ENCODE assay signal across 7 mouse cellular contexts in the genomic region with DNA sequence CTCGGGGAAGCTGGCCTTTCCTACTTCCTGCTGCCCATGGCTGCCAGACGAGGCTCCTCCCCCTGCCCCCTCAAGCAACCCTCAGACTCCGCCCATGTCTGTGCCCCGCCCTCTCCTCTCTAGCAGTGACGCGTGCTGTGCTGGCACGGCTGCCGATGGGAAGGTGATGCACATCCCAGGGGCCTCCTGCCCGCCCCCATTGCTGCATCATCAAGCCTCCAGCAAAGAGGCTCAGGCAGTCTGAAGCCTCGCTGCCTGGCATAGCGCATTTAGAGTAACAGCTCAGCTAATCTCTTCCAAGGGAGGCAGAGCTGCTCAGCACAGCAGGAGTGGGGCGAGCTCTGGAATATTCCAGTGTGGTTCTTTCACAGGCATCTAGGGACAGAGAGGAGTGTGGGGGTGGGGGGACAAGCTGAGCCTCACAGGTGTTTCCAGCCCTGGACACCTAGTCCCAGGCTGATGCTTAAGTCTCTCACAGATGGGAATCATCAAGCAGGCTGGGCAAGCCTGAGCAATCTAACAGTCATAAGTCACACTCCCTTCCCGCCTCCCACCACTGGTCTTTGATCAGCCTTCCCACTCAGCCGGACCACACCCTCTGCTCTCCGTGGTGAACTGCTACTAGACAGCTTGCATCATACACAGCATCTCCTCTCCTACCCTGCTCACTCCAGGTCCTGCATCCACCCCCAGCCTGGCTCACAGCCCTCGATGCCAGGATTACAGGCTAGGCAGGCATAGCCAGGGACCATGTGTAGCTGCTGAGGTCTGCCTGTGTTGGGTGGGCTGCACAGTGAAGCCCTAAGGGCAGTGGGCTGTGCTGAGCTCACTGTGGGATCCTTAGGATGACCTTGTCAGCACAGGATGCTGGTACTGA. TPM values are rescaled to one million over a fixed set of nuclear protein-coding genes. Genes with fewer than 3 reads are reported as not detected.
DNase-seq lines count a peak whose midpoint lies in the region; ATAC-seq and TF ChIP-seq lines count a peak whose summit lies in the region.
"Not testable (repeated sequence)": the region's sequence is repeated elsewhere in the genome, so short reads cannot be mapped to it uniquely, and the experiment has no call there.

No protein-coding gene starts in this region.

- H3K79me2 ChIP-seq in heart, adult 2 months (replicated peaks; ENCODE audit: control insufficient read depth, insufficient read depth, low read length): not testable (repeated sequence)

- peak overlapping the region; percentile 34; the same call in 1 of the 2 replicates for H3K27ac ChIP-seq in embryonic facial prominence, embryonic 13.5 days
- H3K27ac ChIP-seq in heart, adult 2 months; small intestine, adult 2 months (ENCODE audit: insufficient read depth, low read depth, low read length): not testable (repeated sequence)
- 0 out of 2 replicates have a peak overlapping the region, but pooled peaks have one; percentile 45 for H3K27ac ChIP-seq in kidney, adult 2 months (ENCODE audit: insufficient read depth, low read depth, low read length)
- peak overlapping the region; percentile 62 for H3K27ac ChIP-seq in limb, embryonic 12.5 days
- peak overlapping the region; percentile 40; the same call in 1 of the 2 replicates for H3K27ac ChIP-seq in midbrain, embryonic 13.5 days

- peak overlapping the region; percentile 33 for H3K4me3 ChIP-seq in embryonic facial prominence, embryonic 13.5 days
- peak overlapping the region; percentile 26; the same call in 1 of the 2 replicates for H3K4me3 ChIP-seq in heart, adult 2 months
- peak overlapping the region; percentile 37; the same call in 1 of the 2 replicates for H3K4me3 ChIP-seq in kidney, adult 2 months (ENCODE audit: insufficient read depth, low read depth, low read length)
- H3K4me3 ChIP-seq in limb, embryonic 12.5 days (replicated peaks): peak overlapping the region; percentile 31
- peak overlapping the region; percentile 26 for H3K4me3 ChIP-seq in midbrain, embryonic 13.5 days (replicated peaks)
- H3K4me3 ChIP-seq in small intestine, adult 2 months (ENCODE audit: low read depth, low read length): peak overlapping the region; percentile 48

- 7% methylated on average over 16 of the region's 16 CpGs for WGBS in embryonic facial prominence, embryonic 13.5 days
- 12% methylated on average over 15 of the region's 16 CpGs for WGBS in heart, adult 2 months
- WGBS in kidney, adult 2 months: 5% methylated on average over 16 of the region's 16 CpGs
- 4% methylated on average over 15 of the region's 16 CpGs for WGBS in limb, embryonic 12.5 days
- WGBS in midbrain, embryonic 13.5 days: 10% methylated on average over 16 of the region's 16 CpGs
- WGBS in small intestine, adult 2 months: 2% methylated on average over 16 of the region's 16 CpGs

- H3K4me2 ChIP-seq in embryonic facial prominence, embryonic 13.5 days: peak overlapping the region; percentile 62
- peak overlapping the region; percentile 62 for H3K4me2 ChIP-seq in limb, embryonic 12.5 days
- H3K4me2 ChIP-seq in midbrain, embryonic 13.5 days (replicated peaks): peak overlapping the region; percentile 53

- TF ChIP-seq POLR2A in heart, adult 2 months (IDR thresholded peaks at IDR 0.05; ENCODE audit: insufficient read depth, low read depth, low read length): peak; percentile 49; the same call in 1 of the 2 replicates
- TF ChIP-seq POLR2A in kidney, adult 2 months (IDR thresholded peaks at IDR 0.05; ENCODE audit: low read depth, low read length); small intestine, adult 2 months (IDR thresholded peaks at IDR 0.05; ENCODE audit: low read depth, low read length): not testable (repeated sequence)

- H3K27me3 ChIP-seq in embryonic facial prominence, embryonic 13.5 days; heart, adult 2 months (ENCODE audit: control insufficient read depth, insufficient read depth, low read length); kidney, adult 2 months (replicated peaks; ENCODE audit: control insufficient read depth, insufficient read depth, low read length); limb, embryonic 12.5 days; midbrain, embryonic 13.5 days; small intestine, adult 2 months (ENCODE audit: control insufficient read depth, insufficient read depth, low read length): not testable (repeated sequence)

- H3K9ac ChIP-seq in embryonic facial prominence, embryonic 13.5 days: peak overlapping the region; percentile 52; the same call in 1 of the 2 replicates
- H3K9ac ChIP-seq in heart, adult 2 months (ENCODE audit: low read depth, low read length): 0 out of 2 replicates have a peak overlapping the region, but pooled peaks have one; percentile 19
- not testable (repeated sequence) for H3K9ac ChIP-seq in limb, embryonic 12.5 days (replicated peaks)
- peak overlapping the region; percentile 48; the same call in 1 of the 2 replicates for H3K9ac ChIP-seq in midbrain, embryonic 13.5 days (replicated peaks)

- intact Hi-C loops in heart, adult 2 months (cut with DNase I): not testable (repeated sequence)

- TF ChIP-seq CTCF in heart, adult 2 months (IDR thresholded peaks at IDR 0.05); kidney, adult 2 months (conservative IDR thresholded peaks at IDR 0.05; ENCODE audit: insufficient read depth, insufficient read length, low read depth, low read length); small intestine, adult 2 months (IDR thresholded peaks at IDR 0.05; ENCODE audit: extremely low read depth, insufficient read length, insufficient replicate concordance, low read depth, low read length): not testable (repeated sequence)

- DNase-seq in adrenal gland, adult 8-10 months: peak; percentile 72
- peak; percentile 80 to 84 for DNase-seq in heart, adult 2 months
- DNase-seq in kidney, adult 2 months: peak; percentile 86

- not testable (repeated sequence) for TF ChIP-seq EP300 in heart, adult 2 months (IDR thresholded peaks at IDR 0.05; ENCODE audit: insufficient read depth, low read depth, low read length)

- H3K36me3 ChIP-seq in embryonic facial prominence, embryonic 13.5 days; heart, adult 2 months (ENCODE audit: control insufficient read depth, insufficient read depth, low read length); kidney, adult 2 months (ENCODE audit: control insufficient read depth, insufficient read depth, low read length); limb, embryonic 12.5 days; midbrain, embryonic 13.5 days; small intestine, adult 2 months (ENCODE audit: control insufficient read depth, insufficient read depth, low read length): not testable (repeated sequence)

- not testable (repeated sequence) for H3K9me3 ChIP-seq in embryonic facial prominence, embryonic 13.5 days; limb, embryonic 12.5 days; midbrain, embryonic 13.5 days

- peak; percentile 80 for ATAC-seq in embryonic facial prominence, embryonic 13.5 days (ENCODE audit: insufficient number of reproducible peaks, insufficient read depth, low FRiP score, low TSS enrichment, low read depth)
- ATAC-seq in limb, embryonic 12.5 days (ENCODE audit: insufficient number of reproducible peaks, insufficient read depth, low FRiP score, low TSS enrichment, low read depth): peak; percentile 83
- peak; percentile 94 for ATAC-seq in midbrain, embryonic 13.5 days

- not testable (repeated sequence) for H3K4me1 ChIP-seq in embryonic facial prominence, embryonic 13.5 days; heart, adult 2 months (ENCODE audit: control insufficient read depth, insufficient read depth, low read length); kidney, adult 2 months (ENCODE audit: control insufficient read depth, insufficient read depth, low read length)
- peaks cover 19% of the 10 kb centered on the region for H3K4me1 ChIP-seq in limb, embryonic 12.5 days (replicated peaks)
- H3K4me1 ChIP-seq in midbrain, embryonic 13.5 days (replicated peaks): peaks cover 15% of the 10 kb centered on the region
- peaks cover 10% of the 10 kb centered on the region for H3K4me1 ChIP-seq in small intestine, adult 2 months (ENCODE audit: control insufficient read depth, insufficient read depth, insufficient read length, low read length)

RNA-seq across cellular contexts. Expression of gene Hsf2bp, which starts 55.5 kb away (rescaled TPM):
- total RNA-seq in adrenal gland, adult 8-10 months (2022): 1 to 10 TPM; 1.1 to 2.2 (median 1.4) TPM
- polyA plus RNA-seq in embryonic facial prominence, embryonic 13.5 days (2015; fragmentation: Nextera tagmentation; extraction: Ambion mirVana): 0.41 and 0.56 TPM in 2 replicates
- 1 to 10 TPM; 1.3 to 1.6 TPM for total RNA-seq in heart, adult 2 months (2021)
- 0.92 and 0.94 TPM in 2 replicates for polyA plus RNA-seq in heart, adult 2 months (2012; rRNA removed)
- 5.1 and 5.9 TPM in 2 replicates for polyA plus RNA-seq in kidney, adult 2 months (2012; rRNA removed)
- polyA plus RNA-seq in limb, embryonic 12.5 days (2016; fragmentation: Nextera tagmentation; extraction: Ambion mirVana): 0.34 and 0.88 TPM in 2 replicates
- polyA plus RNA-seq in midbrain, embryonic 13.5 days (2015; fragmentation: Nextera tagmentation; extraction: Ambion mirVana): 0.31 and 0.55 TPM in 2 replicates
- 0.14 and 0.15 TPM in 2 replicates for polyA plus RNA-seq in small intestine, adult 2 months (2012; rRNA removed)

RNA-seq across cellular contexts. Expression of gene Rrp1b, which starts 55.7 kb away (rescaled TPM):
- 10 to 100 TPM; 17.5 to 46.9 (median 36.8) TPM for total RNA-seq in adrenal gland, adult 8-10 months (2022)
- polyA plus RNA-seq in embryonic facial prominence, embryonic 13.5 days (2015; fragmentation: Nextera tagmentation; extraction: Ambion mirVana): 75.8 and 82.2 TPM in 2 replicates
- total RNA-seq in heart, adult 2 months (2021): 10 to 100 TPM in 1 of 2 experiments, 1 to 10 TPM in 1; 7.9 to 10.3 TPM
- polyA plus RNA-seq in heart, adult 2 months (2012; rRNA removed): 4.8 and 7.7 TPM in 2 replicates
- polyA plus RNA-seq in kidney, adult 2 months (2012; rRNA removed): 4.7 and 5.8 TPM in 2 replicates
- polyA plus RNA-seq in limb, embryonic 12.5 days (2016; fragmentation: Nextera tagmentation; extraction: Ambion mirVana): 74.5 and 79.1 TPM in 2 replicates
- polyA plus RNA-seq in midbrain, embryonic 13.5 days (2015; fragmentation: Nextera tagmentation; extraction: Ambion mirVana): 43.7 and 44.7 TPM in 2 replicates
- polyA plus RNA-seq in small intestine, adult 2 months (2012; rRNA removed): 2.7 and 2.8 TPM in 2 replicates
